Mouse (Mus musculus) gastrocnemius, postnatal 14 days (tissue): ENCODE measurements around the gene Hrnr. TPM values are rescaled to one million over a fixed set of nuclear protein-coding genes. Genes with fewer than 3 reads are reported as not detected.

Experiments
- DNase-seq: peaks from one replicate; pipeline ENCODE4 v3.0.0; 2021; ENCODE audit warnings: mixed read lengths
- intact Hi-C: fragments of 180-260 bp; cut with DNase I; formaldehyde crosslinking; loops from one replicate; pipeline ENCODE4 v1.15.1; 2025; ENCODE audit warnings: low total_unique reads
- long read RNA-seq, 2 experiments: library from polyadenylated mRNA; stranded (forward); transcript quantifications; one replicate each; pipeline ENCODE4 v2.0.0; 2021
- total RNA-seq, 2 experiments: library from RNA; stranded (reverse); gene quantifications; 2 replicates each; pipeline ENCODE4 v1.2.3; 2021

Hrnr gene
- total RNA-seq: not detected
- long read RNA-seq, experiment 1: 0 reads
- long read RNA-seq, experiment 2: 0 reads

- intact Hi-C loops: no loop called here
- DNase-seq: no peak
Measured at GRCm38 (mm10) chr3:93319449-93319848, at the start of gene Hrnr. TSS of gene Hrnr (plus strand) at chr3:93319749.

GRCm38 (mm10) chr3:93273223-93273622 is 46.3 kb upstream of the Hrnr start, which contains the start of gene Flg:
TSS of gene Flg (plus strand) at chr3:93273523.
- intact Hi-C loops: no loop called here
- DNase-seq: no peak

- intact Hi-C loops: no loop called here
- no peak for DNase-seq
Measured at GRCm38 (mm10) chr3:93297542-93297941, 22.0 kb upstream of the Hrnr start.

- intact Hi-C loops: no loop called here
- DNase-seq: no peak
Measured at GRCm38 (mm10) chr3:93299832-93300231, 19.7 kb upstream of the Hrnr start.

GRCm38 (mm10) chr3:93301896-93302295 is 17.7 kb upstream of the Hrnr start:
- no peak for DNase-seq
- intact Hi-C loops: no loop called here

GRCm38 (mm10) chr3:93306142-93306541 is 13.4 kb upstream of the Hrnr start:
- intact Hi-C loops: no loop called here
- no peak for DNase-seq

- no peak for DNase-seq
- intact Hi-C loops: no loop called here
Measured at GRCm38 (mm10) chr3:93311371-93311770, 8.2 kb upstream of the Hrnr start.

- intact Hi-C loops: no loop called here
Measured at GRCm38 (mm10) chr3:93314388-93314787, 5.2 kb upstream of the Hrnr start.

GRCm38 (mm10) chr3:93337749-93338148 is 18.2 kb downstream of the Hrnr start:
- intact Hi-C loops: no loop called here
- no peak for DNase-seq

More at GRCm38 (mm10) chr3:93314388-93314787, 5.2 kb upstream of the Hrnr start:
- DNase-seq: no peak

- intact Hi-C loops: no loop called here
- DNase-seq: no peak
Measured at GRCm38 (mm10) chr3:93340021-93340420, 20.5 kb downstream of the Hrnr start.

GRCm38 (mm10) chr3:93346896-93347295 is 27.3 kb downstream of the Hrnr start:
- no peak for DNase-seq
- intact Hi-C loops: no loop called here

- peak; percentile 52 for DNase-seq
- intact Hi-C loops: loop anchor here (5.0 kb wide), 1 partner anchor 47 kb away; no protein-coding TSS in a partner anchor
Measured at GRCm38 (mm10) chr3:93360045-93360444, 40.5 kb downstream of the Hrnr start.

- DNase-seq: no peak
Measured at GRCm38 (mm10) chr3:93361933-93362574, 42.5 kb downstream of the Hrnr start.

GRCm38 (mm10) chr3:93366966-93367575 is 47.5 kb downstream of the Hrnr start:
- intact Hi-C loops: no loop called here
- no peak for DNase-seq

More at GRCm38 (mm10) chr3:93361933-93362574, 42.5 kb downstream of the Hrnr start:
- intact Hi-C loops: loop anchor here (2.0 to 5.0 kb wide), 2 partner anchors 45 to 131 kb away; no protein-coding TSS in a partner anchor

- intact Hi-C loops: no loop called here
- DNase-seq: no peak
Measured at GRCm38 (mm10) chr3:93368171-93368570, 48.6 kb downstream of the Hrnr start.

GRCm38 (mm10) chr3:93373416-93373815 is 53.9 kb downstream of the Hrnr start:
- intact Hi-C loops: no loop called here
- no peak for DNase-seq

- intact Hi-C loops: no loop called here
- no peak for DNase-seq
Measured at GRCm38 (mm10) chr3:93375196-93375595, 55.6 kb downstream of the Hrnr start.

- intact Hi-C loops: no loop called here
- DNase-seq: no peak
Measured at GRCm38 (mm10) chr3:93375601-93376000, 56.1 kb downstream of the Hrnr start.

- DNase-seq: no peak
- intact Hi-C loops: no loop called here
Measured at GRCm38 (mm10) chr3:93378146-93378545, 58.6 kb downstream of the Hrnr start.
